Mouse (Mus musculus) embryo, embryonic 10 days (tissue): Measurements from ENCODE around the gene Agbl3.
A peak's percentile ranks its signal among the peaks of the same experiment; 100 is the strongest.

Source experiments
- DNase-seq: peaks from one replicate; pipeline ENCODE4 v3.0.0-alpha.2; 2015; ENCODE audit warnings: low spot score

The Agbl3 gene

GRCm38 (mm10) chr6:34780231-34780942 lies at the start of gene Agbl3:
Agbl3 (plus strand) TSS chr6:34780432.
- peak; percentile 98 for DNase-seq

GRCm38 (mm10) chr6:34731007-34731406 lies 49.2 kb upstream of the Agbl3 start:
- DNase-seq: no peak

DNA sequence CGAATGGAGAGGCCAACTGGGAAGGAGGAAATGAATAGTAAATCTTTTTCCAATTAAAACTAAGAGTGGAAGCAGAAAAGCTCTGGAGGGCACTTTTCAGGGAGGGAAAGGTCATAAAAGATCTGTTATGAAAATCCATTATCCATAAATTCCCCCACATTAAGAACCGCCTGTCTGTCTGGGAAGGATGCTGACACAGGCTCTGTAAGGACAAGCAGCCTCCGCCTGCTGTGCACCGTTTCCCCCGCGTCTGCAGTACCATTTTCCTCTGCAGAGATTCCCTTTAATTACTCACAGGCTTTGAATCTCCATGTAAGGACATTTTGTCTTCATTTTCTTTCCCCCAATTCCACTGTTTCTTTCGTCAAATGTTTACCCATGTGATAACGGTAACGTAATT lies 48.7 kb upstream of the Agbl3 start:
- no peak for DNase-seq

GRCm38 (mm10) chr6:34734940-34735695 lies 45.1 kb upstream of the Agbl3 start:
- DNase-seq: no peak

- no peak for DNase-seq
These were observed 43.3 kb upstream of the Agbl3 start for GRCm38 (mm10) chr6:34736934-34737333.

GRCm38 (mm10) chr6:34743946-34744345 lies 36.3 kb upstream of the Agbl3 start:
- DNase-seq: no peak

- no peak for DNase-seq
These were observed 32.4 kb upstream of the Agbl3 start for GRCm38 (mm10) chr6:34747846-34748245.

DNA sequence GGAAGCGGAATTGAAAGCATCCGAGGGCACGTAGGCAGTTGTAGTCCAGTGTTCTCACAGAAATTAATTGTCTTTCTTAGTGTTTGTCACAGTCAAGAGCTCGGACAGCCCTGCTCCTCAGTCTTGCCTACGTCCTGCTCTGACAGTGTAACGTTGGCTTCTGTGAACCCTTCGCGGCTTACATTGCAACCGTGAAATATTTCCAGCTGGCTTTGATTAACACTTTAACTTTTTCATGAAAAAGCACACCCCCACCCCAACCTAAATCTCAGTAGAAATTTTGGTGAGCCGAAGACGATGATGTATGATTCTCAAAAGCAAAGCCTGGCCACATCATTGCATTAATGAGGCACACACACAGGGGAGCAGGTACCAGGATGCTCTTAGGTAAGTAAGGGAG lies 31.7 kb upstream of the Agbl3 start:
- DNase-seq: no peak

GRCm38 (mm10) chr6:34749526-34749925 lies 30.7 kb upstream of the Agbl3 start:
- no peak for DNase-seq

DNA sequence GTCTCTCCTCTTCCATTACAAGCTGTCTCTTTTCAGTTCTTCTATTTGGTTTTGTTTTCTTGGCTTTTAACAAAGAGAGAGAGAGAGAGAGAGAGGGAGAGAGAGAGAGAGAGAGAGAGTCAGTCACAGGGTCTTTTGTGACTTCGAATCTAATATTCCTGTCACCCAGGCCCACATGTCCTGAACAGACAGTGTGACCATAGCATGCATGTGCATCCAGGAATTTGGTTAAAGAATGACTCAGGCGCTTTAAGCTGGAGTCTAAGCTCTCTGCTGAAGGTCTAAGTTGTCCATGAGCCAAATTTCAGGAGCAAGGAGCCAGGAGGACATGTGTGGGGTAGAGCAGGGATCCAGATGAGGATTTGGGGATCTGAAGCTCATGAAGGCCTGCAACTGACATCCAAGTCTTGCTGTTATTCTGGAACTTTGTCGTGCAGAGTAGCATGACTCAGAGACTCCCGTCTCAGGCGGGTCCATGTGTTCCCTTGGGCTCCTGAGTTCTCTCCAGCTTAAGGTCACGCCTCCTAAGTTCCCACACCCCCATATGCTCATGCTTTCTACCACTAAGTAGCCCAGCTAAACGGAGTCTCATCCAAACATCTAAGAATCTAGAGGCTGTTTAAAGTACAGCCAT lies 29.6 kb upstream of the Agbl3 start:
- no peak for DNase-seq

DNA sequence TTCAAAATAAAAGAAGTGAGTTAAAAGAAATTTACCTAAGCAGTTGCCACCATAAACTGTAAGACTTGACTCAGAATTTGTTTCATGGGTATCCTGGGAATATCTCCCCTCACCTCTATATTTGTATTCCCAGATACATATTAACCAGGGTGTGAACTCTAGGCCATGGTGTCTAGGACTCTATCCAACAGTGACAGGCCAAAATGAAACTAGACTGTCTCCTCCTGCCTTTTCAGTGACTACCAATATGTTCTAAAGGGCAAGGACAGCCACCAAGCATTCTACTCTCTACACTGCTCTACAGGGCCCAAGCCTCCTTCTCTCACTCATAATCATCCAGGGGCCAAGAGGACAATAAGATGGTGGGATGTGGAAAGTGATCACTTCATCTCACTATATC lies 28.6 kb upstream of the Agbl3 start:
- no peak for DNase-seq

GRCm38 (mm10) chr6:34754448-34754847 lies 25.8 kb upstream of the Agbl3 start:
- DNase-seq: peak; percentile 84

- no peak for DNase-seq
These were observed 21.9 kb upstream of the Agbl3 start for GRCm38 (mm10) chr6:34758340-34758739.

DNA sequence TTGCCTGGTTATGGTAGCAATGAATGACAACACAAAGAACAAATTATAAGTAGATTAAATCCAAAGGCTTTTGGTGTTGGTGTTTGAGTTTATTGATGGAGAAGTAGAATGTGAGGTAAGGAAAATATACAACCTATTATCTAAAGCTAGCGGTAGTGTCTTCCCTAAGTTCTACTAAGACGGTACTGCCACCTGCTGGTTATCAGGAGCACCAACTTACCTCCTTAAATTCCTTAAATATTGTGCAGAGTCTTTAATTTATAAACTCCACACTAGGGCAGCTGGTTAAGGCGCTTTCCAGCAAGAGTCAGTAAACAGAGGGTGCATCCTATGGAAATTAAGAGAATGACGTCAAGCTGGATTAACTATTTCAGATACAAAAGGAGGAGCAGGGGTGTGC lies 20.2 kb upstream of the Agbl3 start:
- DNase-seq: peak; percentile 86

- DNase-seq: no peak
These were observed 14.5 kb upstream of the Agbl3 start for GRCm38 (mm10) chr6:34765721-34766120.

DNA sequence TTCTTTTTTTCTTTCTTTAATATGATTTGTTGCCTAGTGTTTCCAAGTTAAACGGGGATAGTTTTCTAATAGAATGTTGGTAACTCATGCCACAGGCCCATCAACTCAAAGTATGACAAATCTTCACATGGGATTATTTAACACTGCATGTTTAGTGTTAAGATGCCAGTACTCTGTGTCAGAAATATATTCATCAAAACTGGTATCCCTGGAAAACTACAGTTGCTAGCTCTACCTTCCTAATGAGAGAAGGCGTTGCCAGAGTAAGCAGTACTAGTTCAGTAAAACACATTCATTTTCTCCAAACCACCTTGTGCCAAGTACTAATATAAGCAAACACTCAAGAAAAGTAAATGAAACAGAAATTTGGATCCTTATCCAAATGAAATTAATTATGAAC lies 10.2 kb upstream of the Agbl3 start:
- DNase-seq: no peak

DNA sequence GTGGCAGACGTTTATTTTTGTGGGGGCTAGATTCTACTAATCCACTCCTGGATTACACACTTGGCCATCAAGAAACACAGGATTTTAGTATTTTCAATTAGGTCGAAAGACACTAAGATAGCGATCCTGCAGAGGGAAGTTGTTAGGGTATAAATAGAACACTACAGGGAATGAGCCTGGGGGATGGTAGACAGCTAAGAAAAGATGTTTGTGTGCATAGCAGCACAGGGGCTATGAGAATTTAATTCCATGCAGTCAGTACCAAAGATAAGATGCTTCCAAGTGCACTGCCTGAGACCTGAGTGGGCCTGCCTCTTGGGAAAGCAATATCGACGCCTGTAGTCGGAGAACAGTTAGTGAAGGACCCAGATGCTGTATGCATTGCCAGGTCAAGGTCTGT lies 9.7 kb upstream of the Agbl3 start:
- no peak for DNase-seq

GRCm38 (mm10) chr6:34776396-34776795 lies 3.8 kb upstream of the Agbl3 start:
- DNase-seq: no peak

DNA sequence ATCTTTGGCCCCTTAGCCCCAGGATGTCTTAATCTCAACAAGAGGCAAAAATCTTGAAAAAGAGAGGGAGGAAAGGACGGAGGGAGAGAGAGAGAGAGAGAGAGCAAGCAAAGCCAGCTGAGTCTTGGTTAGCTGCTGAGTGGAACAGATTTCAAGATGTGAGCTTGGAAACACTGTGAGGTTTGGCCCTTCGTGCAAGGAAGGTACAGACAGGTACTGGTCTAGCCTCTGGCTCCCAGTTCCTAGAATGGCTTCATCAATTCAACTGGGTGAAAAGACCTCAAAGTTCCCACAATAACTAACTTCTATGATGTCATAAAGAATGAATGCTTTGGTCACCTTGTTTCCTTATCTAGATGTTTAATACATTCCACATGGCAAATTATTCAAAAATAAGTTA lies 3.1 kb upstream of the Agbl3 start:
- no peak for DNase-seq

GRCm38 (mm10) chr6:34777981-34778668 lies 2.1 kb upstream of the Agbl3 start:
- no peak for DNase-seq

DNA sequence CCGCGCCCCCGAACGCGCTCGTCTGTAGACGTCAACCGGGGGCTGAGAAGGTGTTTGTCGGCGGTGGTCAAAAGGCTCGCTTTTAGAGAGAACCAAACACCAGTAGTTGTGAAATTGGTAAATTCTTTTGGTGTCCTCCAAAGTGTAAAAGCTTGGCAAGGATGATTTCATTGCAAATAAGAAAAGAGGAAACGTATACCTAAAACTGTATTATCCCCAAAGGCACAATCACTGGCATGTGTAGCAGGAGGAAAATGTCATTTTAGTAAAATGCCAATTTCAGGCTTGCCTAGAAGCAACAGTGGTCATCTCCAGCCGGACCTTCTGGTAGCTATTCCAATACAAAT lies 684 bp downstream of the Agbl3 start:
- no peak for DNase-seq

DNA sequence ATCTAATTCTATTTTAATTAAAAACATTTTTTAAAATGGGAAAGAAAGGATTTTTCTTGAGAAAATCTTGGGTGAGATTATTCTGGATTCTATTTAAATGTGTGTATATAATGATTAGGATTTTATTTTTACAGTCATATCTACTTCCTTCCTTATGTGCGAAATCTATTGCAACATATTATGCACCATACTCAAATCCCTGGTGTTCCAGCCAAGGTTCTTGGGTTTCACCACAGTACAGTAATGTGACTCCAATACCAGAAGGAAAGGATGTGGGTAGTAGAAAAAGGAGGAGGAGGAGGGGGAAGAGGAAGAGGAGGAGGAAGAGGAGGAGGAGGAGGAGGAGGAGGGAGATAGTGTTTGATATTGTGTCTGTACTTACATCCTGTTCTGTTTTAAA lies 2.3 kb downstream of the Agbl3 start:
- no peak for DNase-seq

- DNase-seq: no peak
These were observed 16.6 kb downstream of the Agbl3 start for GRCm38 (mm10) chr6:34796881-34797280.
